Mouse (Mus musculus) CH12.LX (cell line): ENCODE data around the gene Dnajc9. TPM values are rescaled to one million over a fixed set of nuclear protein-coding genes. Genes with fewer than 3 reads are reported as not detected.

ENCODE experiments used
- DNase-seq: peaks from one replicate; pipeline ENCODE4 v3.0.0-alpha.2; 2013; ENCODE audit errors: extremely low read depth
- H3K27ac ChIP-seq: 2 replicates; pipeline ENCODE4 v1.5.1; 2012; ENCODE audit warnings: low read depth, mild to moderate bottlenecking, control low read depth, moderate library complexity; ENCODE audit not compliant: insufficient read depth
- H3K27me3 ChIP-seq: replicated peaks from 2 replicates; pipeline ENCODE3; 2012; ENCODE audit warnings: inconsistent platforms
- H3K36me3 ChIP-seq, 2 experiments: replicated peaks in 1 of 2; 2 replicates each; pipeline versions ENCODE3 to v1.6.1; 2012; ENCODE audit warnings: inconsistent platforms in 1 of 2, low read length in 1 of 2, mild to moderate bottlenecking in 1 of 2, mixed read lengths in 1 of 2, moderate library complexity in 1 of 2; ENCODE audit not compliant: control insufficient read depth in 1 of 2, insufficient read depth in 1 of 2
- H3K4me1 ChIP-seq, 2 experiments: 2 replicates each; pipeline ENCODE4 v1.6.1; 2012; ENCODE audit warnings: inconsistent platforms in 1 of 2, moderate library complexity in 1 of 2; ENCODE audit not compliant: insufficient read depth in 2 of 2, control insufficient read depth in 1 of 2
- H3K4me2 ChIP-seq: 2 replicates; pipeline ENCODE4 v1.6.1; 2012; ENCODE audit warnings: low read depth, mild to moderate bottlenecking, control low read depth; ENCODE audit not compliant: poor library complexity, insufficient read depth, severe bottlenecking
- H3K4me3 ChIP-seq, 3 experiments: fragments of 150-350 bp in 1 of 3; sonication (generic) in 1 of 3; replicated peaks in 1 of 3; 2 replicates each; pipeline versions ENCODE3 to v1.5.1; 2011 to 2012; ENCODE audit warnings: low read depth in 2 of 3, low read length in 2 of 3, mild to moderate bottlenecking in 2 of 3, moderate library complexity in 2 of 3, control low read depth in 1 of 3, improper control_type of control experiment in 1 of 3, inconsistent platforms in 1 of 3, mixed read lengths in 1 of 3; ENCODE audit not compliant: poor library complexity in 1 of 3
- H3K79me2 ChIP-seq: replicated peaks from 2 replicates; pipeline ENCODE4 v1.6.1; 2012; ENCODE audit warnings: mild to moderate bottlenecking, moderate library complexity; ENCODE audit not compliant: control insufficient read depth, poor library complexity, insufficient read depth, severe bottlenecking; ENCODE audit errors: extremely low read depth
- H3K9ac ChIP-seq: 2 replicates; pipeline ENCODE4 v1.6.1; 2012; ENCODE audit warnings: low read depth, mild to moderate bottlenecking, control low read depth, moderate library complexity; ENCODE audit not compliant: insufficient read depth
- H3K9me3 ChIP-seq: replicated peaks from 2 replicates; pipeline ENCODE3; 2012; ENCODE audit warnings: low read length, inconsistent platforms, mixed read lengths
- BHLHE40 ChIP-seq: IDR thresholded peaks from 2 replicates; pipeline ENCODE4 v1.6.1; 2011; ENCODE audit warnings: mild to moderate bottlenecking, low read depth, low read length, improper control_type of control experiment
- CTCF ChIP-seq, 2 experiments: IDR thresholded peaks in 1 of 2; conservative IDR thresholded peaks in 1 of 2; 2 replicates each; pipeline ENCODE4 v1.5.1; 2011 to 2012; ENCODE audit warnings: low read depth in 2 of 2, low read length in 2 of 2, improper control_type of control experiment in 1 of 2, inconsistent platforms in 1 of 2, mild to moderate bottlenecking in 1 of 2, moderate library complexity in 1 of 2
- ELF1 ChIP-seq: IDR thresholded peaks from 2 replicates; pipeline ENCODE4 v1.6.1; 2014; ENCODE audit warnings: low read depth, mild to moderate bottlenecking, inconsistent platforms, low read length, improper control_type of control experiment
- EP300 ChIP-seq: IDR thresholded peaks from 2 replicates; pipeline ENCODE4 v1.6.1; 2011; ENCODE audit warnings: low read length, improper control_type of control experiment
- GABPA ChIP-seq: IDR thresholded peaks from 2 replicates; pipeline ENCODE4 v1.6.1; 2012; ENCODE audit warnings: low read depth, low read length, improper control_type of control experiment, inconsistent platforms; ENCODE audit not compliant: insufficient replicate concordance
- JUN ChIP-seq: IDR thresholded peaks from 2 replicates; pipeline ENCODE4 v1.6.1; 2011; ENCODE audit warnings: low read depth, mild to moderate bottlenecking, low read length, improper control_type of control experiment, moderate library complexity; ENCODE audit not compliant: insufficient read depth
- JUND ChIP-seq: conservative IDR thresholded peaks from 2 replicates; pipeline ENCODE4 v1.6.1; 2011; ENCODE audit warnings: low read depth, low read length, improper control_type of control experiment
- MAFK ChIP-seq: IDR thresholded peaks from 2 replicates; pipeline ENCODE4 v1.6.1; 2011; ENCODE audit warnings: low read length, improper control_type of control experiment; ENCODE audit not compliant: insufficient replicate concordance
- MAX ChIP-seq: IDR thresholded peaks from 2 replicates; pipeline ENCODE4 v1.6.1; 2011; ENCODE audit warnings: low read length, improper control_type of control experiment
- MEF2A ChIP-seq: IDR thresholded peaks from 2 replicates; pipeline ENCODE4 v1.6.1; 2014; ENCODE audit warnings: low read depth, mild to moderate bottlenecking, inconsistent platforms, low read length, improper control_type of control experiment, borderline replicate concordance
- MXI1 ChIP-seq: IDR thresholded peaks from 2 replicates; pipeline ENCODE4 v1.6.1; 2011; ENCODE audit warnings: mild to moderate bottlenecking, low read depth, low read length, improper control_type of control experiment
- MYC ChIP-seq: IDR thresholded peaks from 2 replicates; pipeline ENCODE4 v1.6.1; 2011; ENCODE audit warnings: low read depth, mild to moderate bottlenecking, improper control_type of control experiment, low read length
- NRF1 ChIP-seq: IDR thresholded peaks from 2 replicates; pipeline ENCODE4 v1.6.1; 2014; ENCODE audit warnings: low read depth, mild to moderate bottlenecking, inconsistent platforms, low read length, improper control_type of control experiment, moderate library complexity
- POLR2A ChIP-seq: IDR thresholded peaks from 2 replicates; pipeline ENCODE4 v1.6.1; 2011; ENCODE audit warnings: low read depth, mild to moderate bottlenecking, improper control_type of control experiment, low read length
- POLR2AphosphoS2 ChIP-seq: IDR thresholded peaks from 2 replicates; pipeline ENCODE4 v1.6.1; 2011; ENCODE audit warnings: low read depth, low read length, improper control_type of control experiment
- RAD21 ChIP-seq: IDR thresholded peaks from 2 replicates; pipeline ENCODE4 v1.6.1; 2011; ENCODE audit warnings: low read depth, mild to moderate bottlenecking, low read length, improper control_type of control experiment, moderate library complexity
- SMC3 ChIP-seq: IDR thresholded peaks from 2 replicates; pipeline ENCODE4 v1.6.1; 2011; ENCODE audit warnings: low read depth, low read length, improper control_type of control experiment
- UBTF ChIP-seq: IDR thresholded peaks from 2 replicates; pipeline ENCODE4 v1.6.1; 2012; ENCODE audit warnings: low read depth, mild to moderate bottlenecking, inconsistent platforms, low read length, improper control_type of control experiment, moderate library complexity
- USF1 ChIP-seq: IDR thresholded peaks from 2 replicates; pipeline ENCODE4 v1.6.1; 2014; ENCODE audit warnings: low read depth, mild to moderate bottlenecking, inconsistent platforms, low read length, improper control_type of control experiment
- ZC3H11A ChIP-seq: IDR thresholded peaks from 2 replicates; pipeline ENCODE4 v1.6.1; 2012; ENCODE audit warnings: low read depth, mild to moderate bottlenecking, inconsistent platforms, low read length, improper control_type of control experiment
- ZKSCAN1 ChIP-seq: IDR thresholded peaks from 2 replicates; pipeline ENCODE4 v1.6.1; 2012; ENCODE audit warnings: low read depth, inconsistent platforms, low read length, improper control_type of control experiment, borderline replicate concordance
- ZMIZ1 ChIP-seq: IDR thresholded peaks from 2 replicates; pipeline ENCODE4 v1.6.1; 2012; ENCODE audit warnings: low read depth, mild to moderate bottlenecking, inconsistent platforms, low read length, improper control_type of control experiment
- ZNF384 ChIP-seq: IDR thresholded peaks from 2 replicates; pipeline ENCODE4 v1.6.1; 2012; ENCODE audit warnings: low read depth, low read length, improper control_type of control experiment, inconsistent platforms
- dilution Hi-C: fragments of 300-500 bp; cut with MboI; formaldehyde crosslinking; loops from 2 replicates; pipeline ENCODE4 v1.14.3; 2020; ENCODE audit warnings: low sequenced_read_pairs; ENCODE audit not compliant: extremely low pct_unique_long_range_greater_than_20kb, extremely low pct_ligation_motif_present
- in situ Hi-C: fragments of 300-500 bp; cut with MboI; formaldehyde crosslinking; loops from 3 replicates; pipeline ENCODE4 v1.14.3; 2019; ENCODE audit warnings: low sequenced_read_pairs, low pct_ligation_motif_present, low pct_unique_long_range_greater_than_20kb, mixed read lengths
- polyA plus RNA-seq: library from polyadenylated mRNA; unstranded; fragments of >175 nt; gene quantifications from 2 replicates; pipeline ENCODE4 v1.2.1, GENCODE M21; 2012; ENCODE audit warnings: low read depth; ENCODE audit not compliant: insufficient read length
- total RNA-seq, 2 experiments: library from RNA; depleted of rRNA; stranded (reverse); fragments of 300-350 nt in 1 of 2; fragments of >200 nt in 1 of 2; gene quantifications; 2 replicates each; pipeline ENCODE4 v1.2.3; 2012 to 2014

Dnajc9 gene
- total and polyA plus RNA-seq, 3 experiments, result 123 to 223 (median 166) TPM

GRCm38 (mm10) chr14:20431726-20432125, 43.0 kb upstream of the Dnajc9 start:
- H3K27ac ChIP-seq, result no peak overlapping the region
- H3K4me2 ChIP-seq, result no peak overlapping the region
- no peak overlapping the region for H3K9ac ChIP-seq
- DNase-seq, result no peak
- dilution Hi-C loops, result no loop called here
- H3K4me3 ChIP-seq, result no peak overlapping the region
- no peaks in the 10 kb centered on the region for H3K36me3 ChIP-seq
- H3K27me3 ChIP-seq, result no peaks in the 10 kb centered on the region
- no peaks in the 10 kb centered on the region for H3K79me2 ChIP-seq
- H3K4me1 ChIP-seq, result peaks cover 14 to 24% of the 10 kb centered on the region in 2 experiments
- TF ChIP-seq MAX (no peak), POLR2AphosphoS2 (no peak), SMC3 (no peak), ZMIZ1 (no peak), BHLHE40 (no peak), EP300 (no peak)
- in situ Hi-C loops, result loop anchor here (5.0 kb wide), 2 partner anchors 34 to 84 kb away; partner anchors contain the start of genes Ecd and Fam149b
- no peaks in the 10 kb centered on the region for H3K9me3 ChIP-seq

- TF ChIP-seq ZNF384, result no peak
- TF ChIP-seq ZMIZ1, result no peak
- no peak for TF ChIP-seq CTCF (conservative IDR thresholded peaks at IDR 0.05 in 1 of 2, IDR thresholded peaks at IDR 0.05 in 1 of 2; ENCODE audit: low read depth in 2 of 2, low read length in 2 of 2)
- no peak for TF ChIP-seq MYC
- TF ChIP-seq MAFK, result no peak
- no peak for TF ChIP-seq JUND
- TF ChIP-seq MXI1, result no peak
- no peak for TF ChIP-seq MEF2A
- TF ChIP-seq POLR2A, result no peak
- no peak for TF ChIP-seq USF1
- TF ChIP-seq JUN, result no peak
- no peak for TF ChIP-seq POLR2AphosphoS2
- no peak for TF ChIP-seq ZKSCAN1
- no peak for TF ChIP-seq ELF1
- no peak for TF ChIP-seq ZC3H11A
- no peak for TF ChIP-seq RAD21
- no peak for TF ChIP-seq NRF1
- TF ChIP-seq GABPA, result no peak
- TF ChIP-seq MAX, result no peak
- TF ChIP-seq UBTF, result no peak
- TF ChIP-seq, all 38 proteins: peak for 0
- in situ Hi-C loops (loop anchor here (5.0 kb wide), 2 partner anchors 33 to 83 kb away; partner anchors contain the start of genes Ecd and Fam149b), dilution Hi-C loops (no loop called here)
- H3K36me3 ChIP-seq, result no peaks in the 10 kb centered on the region
- peaks cover 2 to 5% of the 10 kb centered on the region in 2 experiments; a peak in 3 of 4 replicates for H3K4me1 ChIP-seq
- no peak overlapping the region for H3K4me2 ChIP-seq
- no peak overlapping the region for H3K9ac ChIP-seq
- no peak overlapping the region for H3K27ac ChIP-seq
- no peaks in the 10 kb centered on the region for H3K79me2 ChIP-seq
- H3K9me3 ChIP-seq, result no peaks in the 10 kb centered on the region
- DNase-seq, result no peak
- H3K4me3 ChIP-seq, result no peak overlapping the region
- H3K27me3 ChIP-seq, result no peaks in the 10 kb centered on the region
These were observed 41.1 kb upstream of the Dnajc9 start for GRCm38 (mm10) chr14:20429833-20430232.
